In the genomic region with DNA sequence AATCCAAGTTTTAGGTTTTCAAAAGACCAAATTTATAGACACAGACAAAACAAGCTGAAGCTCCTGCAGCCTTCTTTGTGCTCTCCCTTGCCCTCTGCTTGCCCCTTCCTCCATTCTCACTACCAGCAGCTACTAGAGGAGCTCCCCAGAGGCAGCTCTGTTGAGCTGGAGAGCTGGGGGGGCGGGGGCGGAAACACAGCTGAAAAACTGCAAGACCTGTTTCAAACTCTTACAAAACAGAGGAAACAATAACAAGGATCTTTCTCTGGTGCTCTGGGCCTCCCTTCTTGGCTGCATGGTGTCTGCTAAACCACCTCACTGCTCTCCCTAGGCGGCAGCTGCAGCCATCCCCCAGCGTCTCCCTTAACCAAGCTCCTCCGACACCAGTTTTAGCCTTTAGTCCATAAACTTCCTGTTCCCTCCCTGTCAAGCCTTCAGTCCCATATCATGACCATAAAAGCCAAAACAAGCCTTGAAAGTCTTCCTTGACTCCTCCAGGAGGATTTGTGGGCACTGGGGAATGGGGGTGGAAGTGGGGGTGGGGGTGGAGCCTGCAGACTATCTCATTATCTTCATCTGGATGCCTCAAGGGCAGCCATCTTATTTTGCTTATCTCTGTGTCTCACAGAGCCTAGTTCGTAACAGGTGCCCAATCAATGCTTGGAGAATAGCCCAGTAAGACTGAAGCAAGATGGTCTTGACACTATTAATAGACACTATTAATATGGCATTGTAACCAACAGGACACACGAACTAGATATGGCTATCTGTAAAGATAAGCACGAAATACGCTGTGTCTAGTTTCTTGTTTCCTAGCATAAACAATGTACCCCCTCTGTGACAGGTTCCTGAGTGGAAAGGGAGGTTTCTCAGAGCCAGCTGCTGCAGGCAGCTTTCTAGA, we compare ENCODE assay signal across 13 mouse cellular contexts. TPM values are rescaled to one million over a fixed set of nuclear protein-coding genes. Genes with fewer than 3 reads are reported as not detected.
DNase-seq lines count a peak whose midpoint lies in the region; ATAC-seq and TF ChIP-seq lines count a peak whose summit lies in the region.
"Had no signal": no experiment of that assay in that cellular context is flagged by ENCODE, and none has a peak within 500 bp of the region (broad histone marks: within the 10 kb centered on the region; RNA-seq: fewer than 3 reads in every experiment).

No protein-coding gene starts in this region.

- H3K9ac ChIP-seq in heart, embryonic 15.5 days: no peak overlapping the region
- no peak overlapping the region for H3K9ac ChIP-seq in lung, postnatal 0 days (replicated peaks; ENCODE audit: low read depth)
- no peak overlapping the region for H3K9ac ChIP-seq in hindbrain, embryonic 16.5 days (ENCODE audit: low read depth, low read length)
- H3K9ac ChIP-seq: neural tube, embryonic 15.5 days had no signal

- no peak for ATAC-seq in heart, embryonic 15.5 days (replicated peaks; ENCODE audit: insufficient number of reproducible peaks, insufficient read depth, low FRiP score, low read depth)
- peak; percentile 17; the same call in 1 of the 2 replicates for ATAC-seq in megakaryocyte progenitor cell, adult 5-6 weeks (replicated peaks; ENCODE audit: poor library complexity)
- ATAC-seq in lung, postnatal 0 days: no peak
- no peak for ATAC-seq in hindbrain, embryonic 16.5 days
- ATAC-seq: inflammation-experienced regulatory T-cells, adult 6 months had no signal

- H3K4me2 ChIP-seq in heart, embryonic 15.5 days: 0 out of 2 replicates have a peak overlapping the region, but pooled peaks have one; percentile 2
- no peak overlapping the region for H3K4me2 ChIP-seq in lung, postnatal 0 days (replicated peaks; ENCODE audit: low read depth, low read length)
- no peak overlapping the region for H3K4me2 ChIP-seq in hindbrain, embryonic 16.5 days (ENCODE audit: low read length)
- H3K4me2 ChIP-seq: neural tube, embryonic 15.5 days had no signal

- no peak for DNase-seq in heart, adult 18-20 months
- peak; percentile 40 for DNase-seq in thymus, postnatal 25 days
- no peak for DNase-seq in thymus, postnatal 0 days (ENCODE audit: low spot score)
- DNase-seq in lung, postnatal 0 days (ENCODE audit: low spot score): no peak
- DNase-seq: cerebellum, adult 2 months; gastrocnemius, postnatal 25 days; kidney, postnatal 25 days; retina, postnatal 1 day had no signal

- H3K27ac ChIP-seq in heart, embryonic 15.5 days: no peak overlapping the region
- H3K27ac ChIP-seq in lung, postnatal 0 days (ENCODE audit: low read length): no peak overlapping the region
- H3K27ac ChIP-seq in hindbrain, embryonic 16.5 days (ENCODE audit: low read depth, low read length): no peak overlapping the region
- H3K27ac ChIP-seq: neural tube, embryonic 15.5 days had no signal

- H3K27me3 ChIP-seq in heart, embryonic 15.5 days: peaks cover 4% of the 10 kb centered on the region; the same call in 1 of the 2 replicates
- H3K27me3 ChIP-seq in lung, postnatal 0 days (replicated peaks; ENCODE audit: insufficient read depth, low read length): no peaks in the 10 kb centered on the region
- peaks cover 2% of the 10 kb centered on the region; the same call in 1 of the 2 replicates for H3K27me3 ChIP-seq in hindbrain, embryonic 16.5 days (replicated peaks; ENCODE audit: control insufficient read depth, insufficient read depth, low read length)

- H3K4me3 ChIP-seq in heart, embryonic 15.5 days: no peak overlapping the region
- H3K4me3 ChIP-seq in lung, postnatal 0 days (ENCODE audit: low read depth, low read length): no peak overlapping the region
- H3K4me3 ChIP-seq in hindbrain, embryonic 16.5 days (ENCODE audit: low read length): no peak overlapping the region
- H3K4me3 ChIP-seq: neural tube, embryonic 15.5 days had no signal

- no peak for TF ChIP-seq EP300 in lung, postnatal 0 days (IDR thresholded peaks at IDR 0.05)

- 36% methylated on average over 9 of the region's 9 CpGs for WGBS in heart, embryonic 15.5 days
- WGBS in lung, postnatal 0 days: 49% methylated on average over 9 of the region's 9 CpGs
- 76% methylated on average over 9 of the region's 9 CpGs for WGBS in hindbrain, embryonic 16.5 days

- H3K4me1 ChIP-seq in heart, embryonic 15.5 days (replicated peaks): peaks cover 8% of the 10 kb centered on the region; the same call in 1 of the 2 replicates
- no peaks in the 10 kb centered on the region; the same call in 1 of the 2 replicates for H3K4me1 ChIP-seq in lung, postnatal 0 days (ENCODE audit: insufficient read depth, low read depth, low read length)
- H3K4me1 ChIP-seq in hindbrain, embryonic 16.5 days (ENCODE audit: control insufficient read depth, insufficient read depth, low read depth, low read length): no peaks in the 10 kb centered on the region
- H3K4me1 ChIP-seq: neural tube, embryonic 15.5 days had no signal

- H3K36me3 ChIP-seq in heart, embryonic 15.5 days: no peaks in the 10 kb centered on the region
- H3K36me3 ChIP-seq in lung, postnatal 0 days (ENCODE audit: insufficient read depth, low read length): no peaks in the 10 kb centered on the region
- H3K36me3 ChIP-seq in hindbrain, embryonic 16.5 days (ENCODE audit: control insufficient read depth, insufficient read depth, low read length): no peaks in the 10 kb centered on the region
- H3K36me3 ChIP-seq: neural tube, embryonic 15.5 days had no signal

- H3K9me3 ChIP-seq in heart, embryonic 15.5 days (replicated peaks): no peaks in the 10 kb centered on the region
- H3K9me3 ChIP-seq in lung, postnatal 0 days (ENCODE audit: low read length): no peaks in the 10 kb centered on the region
- H3K9me3 ChIP-seq in hindbrain, embryonic 16.5 days (ENCODE audit: control insufficient read depth, low read length): no peaks in the 10 kb centered on the region
- H3K9me3 ChIP-seq: neural tube, embryonic 15.5 days had no signal

- no peak for TF ChIP-seq CTCF in lung, postnatal 0 days (IDR thresholded peaks at IDR 0.05)

RNA-seq across cellular contexts. Expression of a gene that starts 45.2 kb away (rescaled TPM):
- polyA plus RNA-seq in heart, embryonic 15.5 days (2015; fragmentation: Nextera tagmentation; extraction: Ambion mirVana): 44.7 and 49.1 TPM in 2 replicates
- 10 to 100 TPM; 27.6 to 28.7 TPM for total RNA-seq in heart, adult 18-20 months (2021)
- polyA plus RNA-seq in thymus, postnatal 0 days (2015; fragmentation: Nextera tagmentation; extraction: Ambion mirVana): 71.9 and 72.7 TPM in 2 replicates
- total RNA-seq in megakaryocyte progenitor cell, adult 5-6 weeks (2015): 95.7 and 101 TPM in 2 replicates
- 76.2 and 93.0 TPM in 2 replicates for total RNA-seq in megakaryocyte progenitor cell, adult 5-6 weeks (2017)
- 17.7 and 20.8 TPM in 2 replicates for polyA plus RNA-seq in lung, postnatal 0 days (2015; fragmentation: Nextera tagmentation; extraction: Ambion mirVana)
- 85.1 and 94.0 TPM in 2 replicates for polyA plus RNA-seq in hindbrain, embryonic 16.5 days (2015; fragmentation: Nextera tagmentation; extraction: Ambion mirVana)
